Mouse (Mus musculus): ENCODE measurements around the gene Nipsnap3a.
A peak's percentile ranks its signal among the peaks of the same experiment; 100 is the strongest.

Gene Nipsnap3a

DNA sequence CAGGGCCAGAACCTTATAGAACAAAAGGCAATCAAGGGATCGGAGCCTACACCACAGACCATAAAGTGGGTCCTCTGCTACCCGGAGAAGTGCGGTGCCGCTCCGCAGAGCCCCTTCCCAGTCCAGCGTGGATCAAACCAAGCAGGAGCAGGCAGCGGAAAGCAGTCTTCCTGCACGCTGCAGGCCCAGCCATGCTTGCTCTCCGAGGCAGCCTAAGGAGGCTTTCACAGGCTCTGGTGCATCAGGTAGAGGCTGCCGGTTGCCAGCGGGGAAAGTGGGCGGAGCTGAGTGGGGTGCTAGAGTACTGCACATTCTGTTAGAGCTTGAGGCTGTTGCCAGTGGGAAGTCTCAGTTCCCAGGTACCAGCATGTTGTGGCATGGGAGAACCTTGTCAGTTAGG, at the start of gene Nipsnap3a:
Gene Nipsnap3a, plus strand, starts transcription at position 25 of the 400 bp plus-strand sequence.
- no peak for DNase-seq

GRCm38 (mm10) chr4:52946665-52947064, 42.4 kb upstream of the Nipsnap3a start:
- DNase-seq: no peak

GRCm38 (mm10) chr4:52949005-52949404, 40.1 kb upstream of the Nipsnap3a start:
- DNase-seq: no peak

DNA sequence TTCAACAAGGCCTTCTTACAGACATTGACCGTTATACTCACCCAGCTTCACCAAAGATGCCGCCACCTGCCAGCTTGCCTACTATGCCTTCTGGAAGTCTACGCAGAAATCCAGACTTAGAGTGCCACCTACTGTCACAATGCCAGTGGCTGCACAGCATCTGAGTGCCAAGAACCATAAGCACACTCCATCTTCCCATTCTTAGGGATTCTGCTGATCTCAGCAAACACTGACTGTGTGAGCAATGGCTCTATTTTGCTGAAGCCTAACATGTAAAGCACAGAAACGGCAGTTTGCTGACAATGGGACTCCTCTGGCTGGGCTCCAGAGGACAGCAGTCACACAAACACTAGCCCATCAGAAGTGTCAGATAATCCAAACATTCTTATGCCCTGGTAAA, 30.4 kb upstream of the Nipsnap3a start:
- peak; percentile 15 to 42 for DNase-seq

DNA sequence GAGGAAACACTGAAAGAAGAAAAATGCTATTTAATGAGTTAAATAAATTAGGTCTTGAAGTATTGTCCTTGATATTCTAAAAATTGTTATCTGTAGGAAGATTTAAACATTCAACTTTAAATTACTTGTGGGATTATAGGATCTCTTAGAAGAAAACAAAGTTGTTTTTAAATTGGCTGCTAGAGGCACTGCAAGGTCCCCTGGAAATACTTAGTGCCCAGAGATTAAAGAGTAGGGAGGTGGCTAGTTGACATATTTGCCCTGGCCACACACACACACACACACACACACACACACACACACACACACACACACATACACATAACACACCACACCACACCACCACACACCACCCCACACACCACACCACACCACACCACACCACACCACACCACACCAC, 24.8 kb upstream of the Nipsnap3a start, which contains the start of gene Olfr270:
Gene Olfr270, plus strand, starts transcription at position 301 of the 400 bp plus-strand sequence.
- no peak for DNase-seq

DNA sequence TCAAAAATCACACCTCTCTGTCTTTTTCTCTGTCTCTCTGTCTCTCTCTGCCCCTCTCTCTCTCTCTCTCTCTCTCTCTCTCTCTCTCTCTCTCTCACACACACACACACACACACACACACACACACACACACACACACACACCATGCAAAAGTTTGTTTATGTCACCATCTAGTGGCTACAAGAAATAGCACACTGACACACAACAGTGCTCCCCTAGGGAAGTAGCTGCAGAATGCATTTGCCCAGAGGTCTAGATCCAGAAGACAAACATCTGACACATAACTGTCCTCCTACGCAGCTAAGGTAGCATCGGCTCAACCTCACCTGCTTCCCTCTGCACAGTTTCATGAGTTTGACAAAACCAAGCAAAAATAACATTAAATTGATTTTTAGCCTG, 3.9 kb upstream of the Nipsnap3a start:
- no peak for DNase-seq

- DNase-seq: no peak
Observed at GRCm38 (mm10) chr4:52986266-52986665, 2.8 kb upstream of the Nipsnap3a start.

DNA sequence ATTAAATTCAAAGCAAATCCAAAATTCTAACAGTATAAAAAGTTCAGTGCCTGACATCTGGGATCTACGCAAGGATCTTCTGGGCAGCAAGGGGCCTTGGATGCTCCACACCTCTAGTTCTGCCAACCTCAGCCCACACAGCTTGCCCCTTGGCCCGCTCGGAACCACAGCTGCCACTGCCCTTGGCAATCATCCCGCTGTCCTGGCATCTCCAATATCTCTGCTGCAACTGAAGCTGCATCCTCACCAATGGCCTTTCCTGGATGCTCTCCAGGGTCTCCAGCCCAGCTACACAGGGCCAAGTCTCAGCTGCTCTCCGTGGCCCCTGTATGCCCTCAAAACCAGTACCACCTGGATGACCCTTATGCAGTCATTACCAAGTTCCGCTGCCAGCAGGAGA, 10.4 kb downstream of the Nipsnap3a start:
- DNase-seq: no peak

DNA sequence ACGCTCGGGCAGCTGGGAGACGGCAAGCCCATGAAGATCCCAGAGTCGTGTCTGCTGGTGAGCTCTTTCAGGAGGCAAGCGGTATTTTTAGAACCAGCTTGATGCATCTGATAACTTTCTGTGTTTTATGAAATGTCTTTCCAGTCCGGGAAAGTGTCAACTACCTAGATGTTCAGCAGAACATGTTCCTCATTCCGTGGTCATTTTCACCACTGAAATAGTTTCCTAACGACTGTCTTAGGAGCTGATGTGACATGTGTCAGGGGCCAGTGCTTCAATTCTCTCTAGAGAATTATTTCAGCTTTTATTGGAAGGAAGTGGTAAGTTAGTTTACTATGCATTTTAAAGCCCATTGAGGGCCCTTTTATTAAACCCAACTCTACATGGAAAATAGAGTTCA, 11.1 kb downstream of the Nipsnap3a start:
- no peak for DNase-seq

DNA sequence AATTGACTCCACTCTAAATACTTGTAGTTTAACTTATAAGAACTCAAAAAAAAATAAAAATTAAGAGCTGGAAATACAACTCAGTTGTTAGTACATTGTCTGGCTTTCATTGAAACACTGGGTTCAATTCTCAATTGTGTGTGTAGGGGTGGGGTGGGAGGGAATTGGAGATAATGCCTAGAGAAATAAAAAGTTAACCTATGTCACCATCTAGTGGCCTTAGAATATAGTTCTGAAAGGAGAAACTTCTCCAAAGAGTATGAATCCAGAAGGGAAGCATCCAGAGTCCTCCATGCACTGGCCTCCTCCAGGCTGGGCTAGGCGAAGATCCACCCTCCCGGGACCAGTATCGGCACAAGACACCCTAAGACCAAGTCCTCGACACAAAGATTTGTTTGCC, 20.1 kb downstream of the Nipsnap3a start:
- DNase-seq: no peak

DNA sequence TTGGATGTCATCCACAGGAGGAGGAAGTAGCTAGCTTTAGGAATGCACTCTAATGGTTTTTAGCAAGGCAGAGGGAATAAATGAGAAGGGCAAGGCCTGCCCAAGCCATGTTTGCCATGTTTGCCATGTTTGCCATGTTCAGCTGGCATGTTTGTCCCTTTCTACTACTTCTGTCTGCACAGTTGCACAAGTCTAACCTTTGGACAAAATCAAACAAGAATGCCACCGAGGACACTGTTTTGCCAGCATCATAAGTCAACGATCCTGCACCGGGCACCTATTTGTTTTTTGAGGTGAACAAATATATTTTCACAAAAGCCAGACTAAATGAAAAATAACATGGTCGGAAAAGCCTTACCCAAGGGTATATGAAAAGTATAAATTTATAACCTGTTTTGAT, 20.8 kb downstream of the Nipsnap3a start:
- no peak for DNase-seq

- DNase-seq: peak; percentile 95
Observed at GRCm38 (mm10) chr4:53011732-53012361, 22.8 kb downstream of the Nipsnap3a start, which contains the start of gene Nipsnap3b. Nipsnap3b (plus strand) TSS chr4:53011880.

- DNase-seq: no peak
Observed at GRCm38 (mm10) chr4:53014421-53014820, 25.3 kb downstream of the Nipsnap3a start.

DNA sequence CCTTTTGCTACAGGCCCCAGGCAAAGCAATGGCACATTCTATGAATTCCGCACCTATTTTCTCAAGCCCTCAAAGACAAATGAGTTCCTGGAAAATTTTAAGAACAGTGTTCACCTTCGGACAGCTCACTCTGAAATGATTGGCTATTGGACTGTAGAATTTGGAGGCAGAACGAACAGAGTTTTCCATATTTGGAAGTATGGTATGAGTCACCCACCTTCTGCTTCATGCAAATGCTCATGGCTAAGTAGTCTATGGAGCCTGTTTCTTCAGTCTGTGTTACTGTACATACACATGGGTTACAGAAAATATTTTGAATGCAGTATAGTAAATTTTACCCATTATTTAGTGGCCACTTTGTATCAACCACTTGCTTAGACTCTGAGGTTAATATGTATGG, 26.0 kb downstream of the Nipsnap3a start:
- DNase-seq: no peak

GRCm38 (mm10) chr4:53018392-53018791, 29.3 kb downstream of the Nipsnap3a start:
- DNase-seq: no peak

GRCm38 (mm10) chr4:53023189-53023925, 34.3 kb downstream of the Nipsnap3a start:
- no peak for DNase-seq

DNA sequence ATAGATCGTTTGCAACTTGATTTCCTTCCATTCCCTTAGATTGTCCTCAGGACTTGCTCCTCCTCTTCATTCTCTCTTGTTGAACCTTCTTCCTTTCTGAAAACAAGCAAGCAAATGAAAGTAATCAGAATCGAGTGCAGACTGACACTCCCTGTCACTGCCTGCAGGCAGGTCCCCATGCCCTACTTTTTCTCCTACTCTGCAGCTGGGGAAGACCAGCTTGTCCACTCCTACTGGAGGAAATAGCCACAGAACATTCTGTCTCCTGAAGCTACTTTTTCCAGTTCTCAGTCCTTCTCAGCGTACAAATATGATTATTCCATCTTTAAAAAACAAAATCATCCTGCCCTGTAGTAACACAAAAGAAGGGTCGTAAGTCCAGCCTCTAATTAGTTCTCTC, 35.3 kb downstream of the Nipsnap3a start:
- no peak for DNase-seq

- DNase-seq: no peak
Observed at GRCm38 (mm10) chr4:53027811-53028210, 38.7 kb downstream of the Nipsnap3a start.

DNA sequence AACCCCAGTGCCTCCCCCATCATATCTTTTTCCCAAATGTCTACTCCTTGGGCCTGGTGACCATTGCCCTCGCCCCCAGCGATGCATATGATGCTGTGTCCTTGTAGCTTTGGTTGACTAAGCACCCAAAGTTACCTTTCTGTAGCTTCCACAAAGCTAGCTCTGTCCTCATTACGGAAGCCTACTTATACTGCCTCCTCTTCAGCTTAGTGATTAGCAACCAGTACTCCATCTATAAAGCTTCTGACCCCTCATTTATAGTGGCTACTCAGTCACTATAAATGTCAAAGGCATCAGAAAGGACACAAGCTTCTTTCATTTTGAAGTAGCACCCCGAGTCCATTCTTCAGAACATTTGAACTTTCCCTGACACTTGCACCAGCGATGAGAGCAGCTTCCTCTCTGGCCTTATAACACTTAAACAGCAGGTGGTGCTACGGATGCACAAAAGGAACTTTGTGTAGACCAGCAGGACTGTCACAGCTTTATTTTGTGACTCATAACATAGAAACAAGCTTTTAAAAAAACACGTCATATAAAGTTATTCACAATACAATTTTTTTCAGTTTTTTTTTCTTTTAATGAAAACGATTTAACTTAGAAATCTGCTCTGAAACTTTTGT, 41.4 kb downstream of the Nipsnap3a start:
- DNase-seq: peak in 1 of 2 experiments; percentile 20

DNA sequence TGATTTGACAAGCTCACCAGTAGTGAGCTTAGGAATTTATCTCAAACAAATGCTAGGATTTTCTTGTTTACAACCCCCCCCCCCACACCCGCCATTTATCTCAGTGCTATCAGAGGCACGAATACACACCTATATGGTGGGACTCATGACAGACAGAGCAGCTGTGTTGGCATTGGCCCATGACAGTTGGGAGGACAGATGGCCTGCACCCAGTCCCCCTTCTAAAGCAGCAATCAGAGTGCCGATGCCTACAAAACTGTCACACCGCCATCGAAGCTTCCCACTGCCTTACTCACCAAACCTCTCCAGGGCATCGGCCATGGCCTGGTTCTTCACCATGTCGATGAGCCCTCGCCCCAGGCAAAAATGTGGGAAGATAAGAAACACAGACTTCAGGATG, 54.7 kb downstream of the Nipsnap3a start:
- peak in 1 of 2 experiments; percentile 5 for DNase-seq

- DNase-seq: no peak
Observed at GRCm38 (mm10) chr4:53045807-53046206, 56.7 kb downstream of the Nipsnap3a start.

- no peak for DNase-seq
Observed at GRCm38 (mm10) chr4:53046238-53047022, 57.4 kb downstream of the Nipsnap3a start.

All from cerebellum, adult 18-20 months (tissue).